Mouse (Mus musculus): Measurements from ENCODE around the gene Phyhd1.
A peak's percentile ranks its signal among the peaks of the same experiment; 100 is the strongest.

Phyhd1 gene

DNA sequence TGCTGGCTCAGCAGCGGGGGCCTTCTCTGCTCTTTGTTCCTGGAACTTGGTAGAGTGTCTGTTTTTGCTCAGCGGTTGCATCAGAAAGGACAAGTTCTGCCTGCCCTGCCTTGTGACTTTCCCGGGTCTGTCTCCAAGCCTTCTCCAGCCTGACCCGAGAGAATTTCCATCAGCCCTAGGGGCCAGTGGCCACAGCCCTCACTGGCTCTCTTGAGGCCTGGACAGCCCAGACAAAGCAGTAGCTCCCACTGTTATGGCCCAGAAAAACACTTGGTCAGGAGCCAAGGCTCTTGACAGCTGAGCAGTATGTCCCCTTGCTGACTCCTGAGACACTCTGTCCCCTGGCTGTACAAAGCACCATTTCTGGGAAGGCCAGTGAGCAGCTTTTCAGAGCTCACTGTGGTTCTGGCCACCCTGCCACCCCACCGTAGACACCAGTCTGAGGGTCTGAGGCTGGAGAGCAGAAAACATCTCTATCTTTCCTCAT, at the start of gene Phyhd1:
Gene Phyhd1, plus strand, starts transcription at position 437 of the 487 bp plus-strand sequence.
- peak; percentile 75 to 80 for DNase-seq

- DNase-seq: no peak
Observed at GRCm38 (mm10) chr2:30216293-30216692, 49.7 kb upstream of the Phyhd1 start.

GRCm38 (mm10) chr2:30235593-30235992, 30.4 kb upstream of the Phyhd1 start:
- DNase-seq: no peak

DNA sequence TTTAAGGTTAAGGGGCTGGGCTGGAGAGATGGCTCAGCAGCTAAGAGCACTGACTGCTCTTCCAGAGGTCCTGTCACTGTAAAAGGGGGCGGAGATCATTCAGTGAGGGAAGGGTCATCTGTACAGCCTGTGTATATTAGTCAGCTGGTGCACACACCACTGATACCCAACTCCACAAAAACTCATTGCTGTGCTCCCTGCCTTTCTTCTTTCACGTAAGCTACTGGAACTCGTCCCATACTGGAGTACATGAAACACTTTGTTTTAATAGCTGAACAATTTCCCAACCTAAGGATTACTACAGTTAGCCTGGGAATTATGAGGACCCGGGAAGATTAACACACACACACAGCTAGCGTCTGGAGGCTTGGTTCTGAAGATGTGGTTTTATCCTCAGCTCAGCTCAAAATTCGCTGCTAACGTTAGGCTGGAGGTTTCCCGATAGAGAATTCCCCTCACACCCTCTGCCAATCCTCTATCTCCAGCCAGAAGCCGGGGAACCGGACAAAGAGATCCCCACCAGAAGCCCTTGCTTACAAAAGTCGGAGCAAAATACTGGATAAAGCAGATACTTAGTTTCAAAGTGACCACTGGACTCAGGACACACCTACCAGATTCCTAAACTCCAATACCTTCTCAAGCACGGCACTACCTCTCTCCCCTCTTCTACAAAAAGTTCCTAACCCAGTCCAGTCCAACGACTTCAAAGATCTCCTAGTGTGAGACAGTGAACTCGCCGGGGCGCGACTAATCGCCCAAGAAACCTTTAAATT, 29.4 kb upstream of the Phyhd1 start:
- no peak for DNase-seq

DNA sequence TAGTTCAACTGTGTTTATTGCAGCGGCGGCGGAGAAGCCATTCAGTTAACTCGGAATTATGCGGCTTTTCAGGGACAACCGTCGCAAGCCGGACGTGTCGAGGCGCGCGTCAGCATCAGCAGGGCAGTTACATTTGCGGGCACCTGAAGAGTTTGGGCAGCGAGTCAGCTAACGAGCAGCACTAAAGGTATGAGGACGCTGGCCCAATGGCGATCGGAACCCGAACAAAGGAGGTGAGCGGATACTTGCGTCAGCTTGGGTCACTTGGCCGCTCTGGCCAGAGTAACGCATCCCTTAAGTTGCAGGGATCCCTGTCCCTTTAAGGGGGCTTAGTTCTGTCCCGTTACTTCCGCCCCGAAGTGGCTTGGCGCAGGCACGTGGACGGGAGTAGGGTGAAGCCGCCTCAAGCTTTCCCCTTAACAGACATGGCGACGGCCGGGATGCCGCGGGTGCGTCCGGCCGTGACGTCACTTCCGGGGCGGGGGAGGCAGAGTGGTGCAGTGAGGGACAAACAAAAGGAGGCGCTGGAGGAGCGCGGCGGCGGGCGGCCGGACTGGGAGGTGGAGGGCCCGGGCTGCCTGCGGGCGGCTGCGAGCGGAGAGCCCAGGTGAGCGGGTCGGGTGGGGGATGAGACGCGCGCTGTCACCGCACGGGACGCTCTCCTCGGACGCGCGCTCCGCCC, 28.7 kb upstream of the Phyhd1 start, which contains the start of gene Lrrc8a:
Gene Lrrc8a, plus strand, starts transcription at position 517 of the 682 bp plus-strand sequence.
- DNase-seq: peak; percentile 100

DNA sequence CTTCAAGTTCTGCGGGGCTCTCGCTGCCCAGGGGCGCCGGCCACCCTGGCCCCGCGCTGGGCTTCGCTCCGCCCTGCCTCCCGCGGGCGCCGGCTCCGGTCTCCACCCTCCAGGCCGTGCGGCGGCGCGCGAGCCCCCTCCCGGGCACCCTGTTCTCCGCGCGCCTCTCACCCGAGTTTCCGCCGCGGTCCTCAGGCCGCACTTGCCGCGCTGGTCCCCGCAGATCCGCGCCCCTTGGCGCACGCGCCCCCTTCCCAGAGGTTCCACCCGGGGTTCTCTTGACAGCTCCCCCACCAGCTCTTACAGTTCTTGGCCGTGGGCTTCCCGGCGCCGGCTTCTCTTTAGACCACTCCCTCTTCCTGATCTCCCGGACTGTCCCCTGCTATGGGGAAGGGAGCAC, 28.1 kb upstream of the Phyhd1 start:
- DNase-seq: peak; percentile 73

DNA sequence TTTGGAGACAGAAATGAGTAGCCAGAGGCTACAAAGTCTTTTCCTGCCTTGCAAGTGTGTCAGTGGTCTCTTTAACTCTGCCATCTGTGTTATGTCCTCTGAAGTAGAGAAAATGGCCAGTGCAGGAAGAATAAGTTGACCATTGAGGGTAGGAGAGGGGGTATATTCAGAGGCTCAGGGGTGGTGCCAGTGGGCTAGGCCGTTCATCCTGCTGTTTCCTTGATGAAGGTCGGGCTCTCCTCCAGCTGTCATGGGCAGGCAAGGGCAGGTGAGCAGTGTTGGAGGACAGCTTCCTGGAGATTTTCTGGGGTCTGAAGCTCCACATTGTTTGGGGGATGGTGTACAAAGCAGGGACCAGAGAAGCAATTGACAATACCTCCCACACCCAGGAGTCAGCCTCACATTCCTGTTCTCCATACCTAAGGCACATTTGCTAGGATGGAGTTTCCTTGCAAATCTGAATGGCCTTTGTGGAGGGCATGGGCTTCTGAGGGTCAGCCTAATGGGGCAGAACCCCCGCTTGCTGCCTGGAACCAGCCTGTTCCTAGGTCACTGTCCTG, 27.0 kb upstream of the Phyhd1 start:
- no peak for DNase-seq

GRCm38 (mm10) chr2:30239777-30240176, 26.2 kb upstream of the Phyhd1 start:
- peak; percentile 71 to 81 for DNase-seq

DNA sequence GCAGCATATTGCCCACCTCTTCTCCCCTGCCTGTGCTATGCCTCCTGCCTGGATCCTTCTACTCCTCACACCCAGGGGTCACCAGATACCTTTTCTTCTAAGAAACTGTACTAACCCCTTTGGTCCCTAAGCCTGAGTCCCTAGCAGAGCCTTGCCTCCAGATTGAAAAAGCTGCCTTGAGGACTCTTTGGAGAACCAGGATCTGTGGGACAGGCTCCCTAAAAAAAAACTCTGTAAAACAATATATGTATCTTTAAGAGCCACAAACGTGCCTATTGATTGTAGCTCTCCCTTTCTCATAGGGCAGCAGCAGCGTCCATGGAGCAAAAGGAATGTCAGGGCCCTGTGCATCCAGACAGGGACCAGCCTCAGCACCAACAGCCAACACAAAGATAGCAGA, 25.7 kb upstream of the Phyhd1 start, which contains the start of gene Gm28035:
Gene Gm28035, plus strand, starts transcription at position 301 of the 400 bp plus-strand sequence.
- DNase-seq: no peak

DNA sequence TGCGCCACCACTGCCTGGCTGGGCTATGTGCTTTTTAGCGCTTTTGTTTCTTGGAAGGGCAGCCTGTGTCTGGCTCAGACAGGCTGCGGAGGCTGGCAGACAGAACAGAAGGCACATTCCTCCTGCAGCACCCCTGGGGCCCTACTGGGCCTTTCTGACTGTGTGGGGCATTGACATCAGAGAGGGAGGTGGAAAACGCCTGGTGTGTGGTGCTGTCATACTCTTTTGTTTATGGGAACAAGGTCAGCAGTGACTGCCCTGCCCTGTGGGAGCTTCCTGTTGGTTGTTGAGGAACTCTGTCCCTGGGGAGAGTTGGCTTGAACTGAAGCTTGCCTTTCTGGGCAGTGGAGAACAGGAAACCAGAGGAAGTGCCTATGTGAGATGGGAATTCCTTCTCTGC, 23.5 kb upstream of the Phyhd1 start:
- DNase-seq: peak; percentile 86 to 90

- DNase-seq: no peak
Observed at GRCm38 (mm10) chr2:30243391-30243790, 22.6 kb upstream of the Phyhd1 start.

DNA sequence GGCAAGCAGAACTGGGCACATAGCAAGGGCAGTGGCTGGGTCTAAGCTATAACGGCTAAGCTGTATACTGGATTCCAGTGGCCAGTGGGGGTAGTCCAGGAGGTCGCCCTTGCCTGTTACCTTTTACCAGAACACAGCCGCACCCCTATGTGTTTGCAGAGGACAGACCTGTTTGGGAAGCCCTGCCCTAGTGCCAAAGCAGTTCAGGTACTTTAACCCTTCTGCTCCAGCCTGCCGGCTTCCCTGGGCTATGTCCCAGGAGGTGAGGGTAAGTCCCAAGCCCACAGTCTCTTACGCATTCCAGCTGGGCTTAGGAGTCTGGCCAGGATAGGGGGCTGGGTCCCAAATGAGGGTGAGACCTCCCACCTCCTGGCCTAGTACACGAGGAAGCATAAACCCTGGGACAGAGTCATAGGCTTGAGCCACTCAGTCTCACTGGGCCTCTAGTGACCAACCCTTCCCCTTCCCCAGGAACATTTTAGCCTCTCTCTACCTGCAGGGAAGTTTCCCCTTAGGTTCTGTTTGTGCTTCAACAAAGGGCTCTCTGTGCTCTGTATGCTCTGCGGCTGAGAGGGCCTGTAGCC, 21.3 kb upstream of the Phyhd1 start:
- peak in 1 of 2 experiments; percentile 36 for DNase-seq

GRCm38 (mm10) chr2:30247036-30247435, 19.0 kb upstream of the Phyhd1 start:
- DNase-seq: no peak

DNA sequence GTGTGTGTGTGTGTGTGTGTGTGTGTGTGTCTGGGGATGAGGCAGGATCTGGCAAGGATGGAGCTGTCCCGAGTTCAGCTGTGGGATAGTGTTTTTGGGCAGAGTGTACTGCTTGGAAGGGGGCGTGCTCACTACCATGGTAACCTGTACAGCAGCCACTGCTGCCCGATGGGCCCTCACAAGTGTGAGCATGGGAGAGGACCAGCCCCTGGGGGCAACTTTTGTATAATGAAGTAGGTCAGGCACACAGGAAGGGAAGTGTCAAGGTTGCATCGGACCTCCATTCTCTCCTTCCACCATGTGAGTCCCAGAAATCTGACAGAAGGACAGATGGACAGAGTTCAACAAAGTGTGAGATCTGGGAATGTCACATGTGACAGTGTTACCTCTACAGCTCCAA, 18.3 kb upstream of the Phyhd1 start:
- DNase-seq: no peak

DNA sequence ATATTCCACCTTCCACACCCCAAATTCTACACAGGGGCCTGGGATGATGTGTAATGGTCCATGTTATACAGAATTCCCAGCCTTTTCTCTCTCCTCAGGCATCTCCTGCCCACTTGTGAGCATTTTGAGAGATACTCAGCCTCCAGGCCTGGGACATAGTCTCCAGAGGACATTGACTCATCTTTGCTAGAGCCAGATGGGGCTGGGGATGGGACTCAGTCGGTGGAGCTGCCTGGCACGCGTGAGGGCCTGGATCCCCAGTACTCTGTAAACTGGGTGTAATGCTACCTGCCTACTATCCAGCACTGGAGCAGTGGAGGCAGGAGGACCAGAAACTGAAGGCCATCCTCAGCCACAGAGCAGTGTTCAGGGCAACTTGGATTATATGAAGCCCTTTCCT, 16.8 kb upstream of the Phyhd1 start:
- no peak for DNase-seq

- DNase-seq: no peak
Observed at GRCm38 (mm10) chr2:30250166-30251128, 15.6 kb upstream of the Phyhd1 start.

- peak; percentile 68 to 71 for DNase-seq
Observed at GRCm38 (mm10) chr2:30251417-30252104, 14.4 kb upstream of the Phyhd1 start.

DNA sequence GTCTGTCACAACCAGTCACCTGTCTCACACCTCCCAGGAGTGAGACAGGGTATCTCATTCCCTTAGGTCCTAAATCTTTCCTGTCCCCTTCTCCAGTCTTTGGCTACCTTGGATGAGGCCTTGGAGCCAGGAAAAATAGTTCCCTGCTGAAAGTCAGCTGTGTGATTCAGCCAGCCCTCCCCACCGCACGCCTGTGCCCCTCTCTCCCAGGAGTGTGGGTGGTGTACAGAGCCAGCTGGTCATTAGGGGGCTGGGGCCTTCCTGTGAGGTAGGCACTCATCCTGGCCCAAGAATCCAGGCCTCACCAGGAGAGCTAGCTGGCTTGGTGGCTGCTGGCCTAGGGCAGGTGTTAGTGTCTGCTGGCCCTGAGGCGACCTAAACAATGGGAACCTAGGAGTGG, 13.5 kb upstream of the Phyhd1 start:
- DNase-seq: no peak

DNA sequence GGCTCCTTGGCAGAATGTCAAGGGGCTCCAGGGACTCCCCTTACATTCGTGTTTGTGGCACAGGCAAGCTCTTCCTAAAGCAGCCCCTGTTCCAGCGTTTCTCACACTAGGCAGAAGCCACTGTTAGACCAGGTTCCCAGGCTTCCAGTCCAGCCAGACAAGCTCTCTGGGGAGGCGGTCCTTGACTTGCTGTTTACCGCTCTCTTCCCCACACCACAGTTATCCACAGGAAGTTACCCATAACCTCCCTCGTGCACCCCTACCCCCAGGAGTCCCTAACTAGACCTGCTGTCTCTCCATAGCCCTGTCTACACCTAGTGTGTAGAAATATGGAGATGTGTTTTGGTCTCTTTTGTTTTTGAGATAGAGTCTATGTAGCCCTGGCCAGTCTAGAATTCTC, 12.2 kb upstream of the Phyhd1 start:
- DNase-seq: no peak

DNA sequence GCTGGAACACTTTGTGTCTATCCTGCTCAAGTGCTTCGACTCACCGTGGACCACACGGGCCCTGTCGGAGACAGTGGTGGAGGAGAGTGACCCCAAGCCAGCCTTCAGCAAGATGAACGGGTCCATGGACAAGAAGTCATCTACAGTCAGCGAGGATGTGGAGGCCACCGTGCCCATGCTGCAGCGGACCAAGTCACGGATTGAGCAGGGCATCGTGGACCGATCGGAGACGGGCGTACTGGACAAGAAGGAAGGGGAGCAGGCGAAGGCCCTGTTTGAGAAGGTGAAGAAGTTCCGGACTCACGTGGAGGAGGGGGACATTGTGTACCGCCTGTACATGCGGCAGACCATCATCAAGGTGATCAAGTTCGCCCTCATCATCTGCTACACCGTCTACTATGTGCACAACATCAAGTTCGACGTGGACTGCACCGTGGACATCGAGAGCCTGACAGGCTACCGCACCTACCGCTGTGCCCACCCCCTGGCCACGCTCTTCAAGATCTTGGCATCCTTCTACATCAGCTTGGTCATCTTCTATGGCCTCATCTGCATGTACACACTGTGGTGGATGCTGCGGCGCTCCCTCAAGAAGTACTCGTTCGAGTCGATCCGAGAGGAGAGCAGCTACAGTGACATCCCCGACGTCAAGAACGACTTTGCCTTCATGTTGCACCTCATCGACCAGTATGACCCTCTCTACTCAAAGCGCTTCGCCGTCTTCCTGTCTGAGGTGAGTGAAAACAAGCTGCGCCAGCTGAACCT, 10.2 kb upstream of the Phyhd1 start:
- DNase-seq: no peak

Data from lung, adult 18-20 months (tissue).